Mouse (Mus musculus) midbrain, embryonic 10.5 days (tissue): Measurements from ENCODE around the gene Mrpl46. TPM values are rescaled to one million over a fixed set of nuclear protein-coding genes. Genes with fewer than 3 reads are reported as not detected.

Experiments
- DNase-seq: peaks from one replicate; pipeline ENCODE4 v3.0.0-alpha.2; 2017; ENCODE audit warnings: low spot score
- H3K27ac ChIP-seq: fragments of 300-500 bp; sonication (generic); replicated peaks from 2 replicates; pipeline ENCODE4 v1.5.1; 2016; ENCODE audit warnings: mild to moderate bottlenecking
- H3K27me3 ChIP-seq: fragments of 300-500 bp; sonication (generic); 2 replicates; pipeline ENCODE4 v1.6.1; 2016; ENCODE audit warnings: low read depth, mild to moderate bottlenecking; ENCODE audit not compliant: poor library complexity, severe bottlenecking
- H3K36me3 ChIP-seq: fragments of 300-500 bp; sonication (generic); 2 replicates; pipeline ENCODE4 v1.6.1; 2016; ENCODE audit warnings: mild to moderate bottlenecking, moderate library complexity
- H3K4me1 ChIP-seq: fragments of 300-500 bp; sonication (generic); 2 replicates; pipeline ENCODE4 v1.6.1; 2016
- H3K4me3 ChIP-seq: fragments of 300-500 bp; sonication (generic); 2 replicates; pipeline ENCODE4 v1.5.1; 2016; ENCODE audit warnings: mild to moderate bottlenecking, moderate library complexity
- H3K9me3 ChIP-seq: fragments of 300-500 bp; sonication (generic); replicated peaks from 2 replicates; pipeline ENCODE4 v1.6.1; 2016; ENCODE audit warnings: mild to moderate bottlenecking
- whole genome bisulfite sequencing: fragments of 180-500 bp; shearing (Covaris S2); methylation state at CpG from one replicate; pipeline ENCODE4 v1.1.7; 2016; 5-methylcytosine and 5-hydroxymethylcytosine counted together
- polyA plus RNA-seq: library from polyadenylated mRNA; unstranded; fragments of >200 nt; fragmentation: Nextera tagmentation; extraction: Ambion mirVana; gene quantifications from 2 replicates; pipeline ENCODE4 v1.2.1, GENCODE M21; 2016

Mrpl46 gene
- polyA plus RNA-seq, 1 experiment from 2014 or later: 87.7 TPM

DNA sequence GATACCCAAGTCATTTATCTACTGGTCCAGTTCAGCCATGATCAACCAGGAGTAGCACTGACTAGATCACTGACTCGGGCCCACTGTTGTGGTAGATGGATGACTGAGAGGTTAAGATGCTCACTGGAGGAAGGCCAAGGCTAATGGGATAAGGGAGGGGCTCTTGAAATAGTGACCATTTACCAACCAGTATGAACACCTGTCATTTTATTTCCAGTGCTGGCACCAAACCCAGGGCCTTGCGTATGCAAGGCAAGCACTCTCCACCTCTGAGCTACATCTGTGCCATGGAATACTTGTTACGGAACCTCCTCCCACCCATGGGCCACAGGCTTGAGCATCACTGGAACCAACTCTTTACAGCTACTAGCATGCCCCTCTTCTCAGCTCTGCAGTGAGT lies 19.5 kb downstream of the Mrpl46 start:
- WGBS: 95% methylated on average over 3 of the region's 3 CpGs

DNA sequence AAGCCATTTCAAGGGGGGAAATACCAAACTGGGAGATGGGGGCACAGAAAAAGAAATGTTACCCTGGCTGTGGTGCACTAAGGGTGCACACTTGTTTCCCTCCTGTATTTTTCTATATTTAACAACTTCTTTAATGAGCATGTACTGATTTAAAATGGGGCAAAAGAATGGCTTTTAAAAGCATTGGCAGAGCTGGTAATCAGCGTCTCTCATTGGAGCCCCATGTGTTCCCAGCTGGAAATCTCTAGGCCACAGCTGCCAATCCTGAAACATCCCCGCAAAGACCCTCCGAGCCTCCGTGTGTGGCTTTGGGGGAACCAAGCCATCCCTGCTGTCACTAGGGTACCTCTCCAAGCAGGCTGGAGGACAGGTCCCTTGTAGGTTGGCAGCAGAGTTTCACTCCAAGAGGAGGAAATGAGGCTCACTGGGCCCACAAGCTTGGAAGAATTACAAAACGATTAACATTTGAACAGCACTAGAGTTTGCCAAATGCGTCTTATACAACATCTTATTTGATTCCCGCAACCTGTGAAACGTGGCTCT lies 28.8 kb downstream of the Mrpl46 start:
- H3K36me3 ChIP-seq: no peaks in the 10 kb centered on the region
- no peaks in the 10 kb centered on the region for H3K9me3 ChIP-seq
- no peaks in the 10 kb centered on the region for H3K27me3 ChIP-seq
- 67% methylated on average over 8 of the region's 8 CpGs for WGBS
- H3K4me1 ChIP-seq: no peaks in the 10 kb centered on the region
- no peak overlapping the region for H3K27ac ChIP-seq
- no peak for DNase-seq
- no peak overlapping the region for H3K4me3 ChIP-seq

More for the DNA sequence above, 19.5 kb downstream of the Mrpl46 start:
- Histone ChIP-seq H3K27ac (no peak overlapping the region), H3K4me1 (no peaks in the 10 kb centered on the region; the same call in 1 of the 2 replicates), H3K9me3 (no peaks in the 10 kb centered on the region), H3K4me3 (no peak overlapping the region), H3K27me3 (peaks cover 10% of the 10 kb centered on the region), H3K36me3 (no peaks in the 10 kb centered on the region)
- no peak for DNase-seq

DNA sequence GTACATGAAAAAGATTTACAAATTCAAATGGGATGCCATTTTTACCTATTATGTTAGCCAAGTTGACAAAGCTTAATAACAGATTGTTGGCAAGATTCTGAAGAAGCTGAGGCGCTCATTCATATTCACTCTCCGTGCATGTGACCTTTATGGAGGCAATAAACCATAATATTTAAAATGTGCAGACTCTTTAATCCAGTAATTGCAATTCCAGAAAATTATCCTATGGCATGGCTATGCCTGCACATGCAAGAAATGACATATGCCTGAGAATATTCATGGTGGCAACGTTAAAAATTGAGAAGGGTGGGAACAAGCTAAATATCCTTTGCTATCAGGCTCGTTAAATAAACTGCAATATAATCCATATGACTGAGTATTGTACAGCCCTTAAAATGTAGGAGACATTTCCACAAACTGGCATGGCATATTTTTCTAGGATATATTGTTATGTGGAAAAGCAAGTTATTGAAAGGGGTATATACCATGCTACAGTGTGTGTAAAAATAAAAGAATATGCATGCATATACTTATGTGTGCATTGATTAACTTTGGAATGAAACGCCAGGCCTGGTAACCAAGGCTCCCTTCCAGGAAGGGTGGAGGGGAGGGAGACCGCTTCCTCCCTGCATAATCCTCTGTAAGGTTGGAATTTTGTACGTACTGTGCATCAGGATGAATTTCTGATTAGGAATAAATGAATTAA lies 29.4 kb downstream of the Mrpl46 start:
- Histone ChIP-seq H3K4me3 (no peak overlapping the region), H3K27me3 (no peaks in the 10 kb centered on the region), H3K27ac (no peak overlapping the region), H3K36me3 (no peaks in the 10 kb centered on the region), H3K9me3 (no peaks in the 10 kb centered on the region), H3K4me1 (no peaks in the 10 kb centered on the region)
- no peak for DNase-seq
- 77% methylated on average over 7 of the region's 7 CpGs for WGBS

DNA sequence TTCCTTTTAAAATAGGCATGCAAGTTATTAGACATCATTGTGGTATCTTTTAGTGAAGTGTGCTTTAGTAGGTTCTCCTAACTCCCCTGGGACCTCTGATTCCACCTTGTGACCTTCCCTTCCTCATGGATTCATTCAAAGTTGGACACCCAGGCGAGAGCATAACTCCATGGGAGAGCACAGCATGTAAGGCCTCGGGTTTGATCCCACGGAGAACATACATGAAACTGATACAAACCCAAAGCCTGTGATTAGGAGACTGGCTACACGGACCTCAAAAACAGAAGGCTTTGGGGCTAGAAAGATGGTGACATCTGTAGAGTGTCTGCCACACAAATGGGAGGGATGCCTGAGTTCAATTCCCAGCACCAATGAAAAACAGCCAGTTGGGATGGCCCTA lies 30.4 kb downstream of the Mrpl46 start:
- no peak for DNase-seq
- Histone ChIP-seq H3K36me3 (no peaks in the 10 kb centered on the region), H3K27me3 (no peaks in the 10 kb centered on the region), H3K4me1 (no peaks in the 10 kb centered on the region), H3K27ac (no peak overlapping the region), H3K9me3 (no peaks in the 10 kb centered on the region), H3K4me3 (no peak overlapping the region)
- WGBS: 90% methylated on average over 4 of the region's 4 CpGs

DNA sequence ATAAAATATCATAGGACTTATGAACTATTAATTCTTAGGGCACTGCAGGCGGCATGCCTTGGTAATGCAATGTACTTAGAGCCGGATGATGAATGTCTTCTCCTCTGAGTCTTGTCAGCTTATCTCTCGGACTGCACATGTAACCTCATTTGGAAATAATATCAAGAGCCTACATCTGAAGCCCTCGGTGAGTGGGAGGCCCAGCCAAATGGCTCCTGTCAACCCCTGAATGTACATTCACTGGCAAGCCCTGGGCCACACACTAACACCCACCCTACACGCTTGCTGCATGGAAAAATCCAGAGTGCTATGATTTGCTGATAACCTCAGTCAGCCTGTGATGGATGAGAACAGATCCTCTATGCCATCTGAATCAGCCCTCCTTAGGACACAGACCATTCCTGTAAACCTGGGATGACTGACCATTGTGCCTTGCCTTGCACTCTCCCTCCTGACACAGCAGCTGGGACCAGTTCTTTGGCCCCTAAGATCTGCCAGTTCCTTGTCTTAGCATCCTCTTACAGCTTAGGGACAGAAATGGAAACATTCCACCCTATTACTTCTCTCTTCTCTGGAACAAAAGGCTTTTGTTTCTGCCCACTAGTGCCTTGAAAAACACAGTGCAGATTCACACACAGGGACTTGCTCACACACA lies 39.5 kb downstream of the Mrpl46 start:
- no peaks in the 10 kb centered on the region for H3K4me1 ChIP-seq
- H3K4me3 ChIP-seq: no peak overlapping the region
- H3K27ac ChIP-seq: no peak overlapping the region
- WGBS: 87% methylated on average over 5 of the region's 5 CpGs
- H3K36me3 ChIP-seq: no peaks in the 10 kb centered on the region
- no peaks in the 10 kb centered on the region for H3K9me3 ChIP-seq
- H3K27me3 ChIP-seq: no peaks in the 10 kb centered on the region
- no peak for DNase-seq

DNA sequence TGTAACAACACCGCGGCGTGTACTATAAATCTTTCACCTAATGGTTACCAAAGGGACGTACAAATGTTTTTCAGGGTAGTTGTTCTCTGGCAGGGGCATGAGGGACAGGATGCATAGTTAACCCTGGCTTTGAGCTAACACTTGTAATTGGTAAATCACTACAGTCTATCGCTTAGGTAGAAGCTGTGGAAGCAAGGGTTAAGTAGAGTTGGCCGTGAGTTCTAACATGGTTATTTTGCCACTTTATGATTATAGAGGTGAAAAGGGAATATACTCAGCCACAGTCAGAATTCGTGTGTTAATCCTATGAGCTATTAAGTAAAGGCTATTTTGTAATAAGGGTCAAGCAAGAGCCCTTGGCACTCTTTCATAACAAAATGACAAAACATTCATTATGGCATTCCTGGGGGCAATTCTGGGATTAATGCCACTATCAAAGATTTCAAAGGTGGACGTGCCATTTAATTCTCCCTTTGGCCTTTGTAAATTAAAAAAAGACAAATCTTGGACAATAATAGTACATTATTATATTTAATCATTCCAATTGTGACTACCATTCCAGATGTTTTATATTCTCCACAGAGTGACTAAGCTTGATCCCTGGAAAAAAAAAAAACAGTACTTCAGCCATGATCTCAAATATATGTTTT lies 43.9 kb downstream of the Mrpl46 start:
- DNase-seq: no peak
- no peaks in the 10 kb centered on the region for H3K4me1 ChIP-seq

DNA sequence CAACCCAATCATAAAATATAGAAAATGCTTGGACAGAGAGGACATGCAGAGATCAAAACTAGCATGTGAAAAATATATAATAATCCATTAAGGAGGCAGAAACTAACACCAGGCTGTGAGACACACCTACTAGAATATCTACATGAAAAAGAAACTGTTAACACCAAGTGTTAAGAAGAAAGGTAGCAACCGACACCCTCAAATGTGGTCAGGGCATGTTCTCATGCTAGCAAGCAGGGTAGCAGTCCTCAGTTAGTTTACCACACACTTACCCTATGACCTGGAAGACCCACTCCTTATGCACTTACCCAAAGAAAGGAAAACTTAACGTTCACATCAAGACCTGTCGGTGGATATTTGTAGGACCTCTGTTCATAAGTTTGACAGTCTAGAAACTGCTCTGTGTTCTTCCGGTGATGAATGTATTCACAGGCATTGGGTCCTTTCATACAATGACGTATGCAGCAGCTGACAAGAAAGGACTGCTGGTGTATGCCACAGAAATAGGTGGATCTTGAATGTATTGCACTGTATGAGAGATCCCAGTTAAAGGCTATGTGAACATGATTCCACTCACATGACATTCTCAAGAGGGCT lies 45.6 kb downstream of the Mrpl46 start, which contains the start of gene Ntrk3:
Gene Ntrk3 (minus strand): TSS at position 399 of the 597 bp plus-strand sequence.
- Histone ChIP-seq H3K4me3 (no peak within 1 kb of the TSS), H3K9me3 (no peaks in the 10 kb centered on the region), H3K4me1 (no peaks in the 10 kb centered on the region), H3K27ac (no peak within 1 kb of the TSS), H3K36me3 (no peaks in the 10 kb centered on the region), H3K27me3 (no peaks in the 10 kb centered on the region)
- no peak for DNase-seq
- WGBS: 88% methylated on average over 5 of the region's 5 CpGs

More for the DNA sequence above, 43.9 kb downstream of the Mrpl46 start:
- no peak overlapping the region for H3K4me3 ChIP-seq
- WGBS: 90% methylated on average over 8 of the region's 8 CpGs
- no peaks in the 10 kb centered on the region for H3K27me3 ChIP-seq
- no peaks in the 10 kb centered on the region for H3K9me3 ChIP-seq
- no peaks in the 10 kb centered on the region for H3K36me3 ChIP-seq
- H3K27ac ChIP-seq: no peak overlapping the region

DNA sequence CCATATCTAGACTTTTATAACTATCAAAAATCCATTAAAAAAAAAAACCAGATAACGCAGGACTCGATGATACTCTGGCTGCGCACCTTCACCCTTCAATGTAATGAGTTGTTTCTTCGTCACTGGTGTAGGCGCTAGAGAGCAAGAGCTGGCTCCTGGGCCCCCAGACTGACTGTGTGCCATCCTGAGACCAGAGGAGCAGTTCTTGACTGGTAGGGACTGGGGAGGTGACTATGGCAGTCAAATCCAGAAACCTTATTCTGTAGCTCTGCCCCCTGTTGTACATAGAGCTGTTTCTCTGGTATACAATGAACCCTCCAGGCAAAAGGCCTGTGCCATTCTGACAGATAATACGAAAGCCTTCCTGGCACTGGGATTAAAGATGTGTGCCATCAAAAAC lies 46.1 kb downstream of the Mrpl46 start:
- Histone ChIP-seq H3K27ac (no peak overlapping the region), H3K4me1 (no peaks in the 10 kb centered on the region), H3K27me3 (no peaks in the 10 kb centered on the region), H3K4me3 (no peak overlapping the region), H3K9me3 (no peaks in the 10 kb centered on the region), H3K36me3 (no peaks in the 10 kb centered on the region)
- WGBS: 93% methylated on average over 6 of the region's 6 CpGs
- no peak for DNase-seq

DNA sequence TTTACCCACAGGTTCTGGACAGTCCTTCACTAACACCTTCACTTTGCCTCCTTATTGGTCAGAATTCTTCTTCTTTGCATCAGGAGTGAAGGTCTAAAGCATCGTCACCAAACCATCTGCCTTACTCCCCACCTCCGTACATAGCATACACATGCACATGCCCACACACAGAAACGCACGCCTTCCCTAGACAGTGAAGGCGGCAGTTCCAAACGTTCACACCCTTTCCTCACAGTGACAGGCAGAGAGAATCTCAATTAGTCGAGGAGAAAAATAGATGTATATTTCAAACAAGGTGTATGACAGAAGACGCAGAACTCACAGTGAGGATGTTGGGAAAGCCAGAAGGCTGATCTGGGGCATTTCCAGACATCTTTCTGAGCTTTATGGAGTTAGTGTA lies 51.9 kb downstream of the Mrpl46 start:
- no peak for DNase-seq
- no peaks in the 10 kb centered on the region for H3K27me3 ChIP-seq
- H3K36me3 ChIP-seq: no peaks in the 10 kb centered on the region
- H3K27ac ChIP-seq: no peak overlapping the region
- H3K4me1 ChIP-seq: no peaks in the 10 kb centered on the region
- H3K9me3 ChIP-seq: no peaks in the 10 kb centered on the region
- no peak overlapping the region for H3K4me3 ChIP-seq
- 90% methylated on average over 8 of the region's 8 CpGs for WGBS

Other genes with a start within 250 kb of the Mrpl46 start
- 2.1 and 2.7 TPM in 2 replicates for gene Ntrk3, start 45.5 kb downstream of the Mrpl46 start, polyA plus RNA-seq
- gene Mrps11, start 412 bp downstream of the Mrpl46 start, polyA plus RNA-seq: 91.4 and 97.8 TPM in 2 replicates
- 23.4 and 24.4 TPM in 2 replicates for gene Det1, start 63.7 kb upstream of the Mrpl46 start, polyA plus RNA-seq
- 72.2 and 76.5 TPM in 2 replicates for gene Aen, start 112.3 kb upstream of the Mrpl46 start, polyA plus RNA-seq
- 0.39 and 0.75 TPM in 2 replicates for gene Isg20, start 129.9 kb upstream of the Mrpl46 start, polyA plus RNA-seq